Mouse (Mus musculus): ENCODE data around the gene Creb5. TPM values are rescaled to one million over a fixed set of nuclear protein-coding genes. Genes with fewer than 3 reads are reported as not detected.

Gene Creb5
- polyA plus RNA-seq, 1 experiment from 2014 or later, result 5.4 TPM

DNA sequence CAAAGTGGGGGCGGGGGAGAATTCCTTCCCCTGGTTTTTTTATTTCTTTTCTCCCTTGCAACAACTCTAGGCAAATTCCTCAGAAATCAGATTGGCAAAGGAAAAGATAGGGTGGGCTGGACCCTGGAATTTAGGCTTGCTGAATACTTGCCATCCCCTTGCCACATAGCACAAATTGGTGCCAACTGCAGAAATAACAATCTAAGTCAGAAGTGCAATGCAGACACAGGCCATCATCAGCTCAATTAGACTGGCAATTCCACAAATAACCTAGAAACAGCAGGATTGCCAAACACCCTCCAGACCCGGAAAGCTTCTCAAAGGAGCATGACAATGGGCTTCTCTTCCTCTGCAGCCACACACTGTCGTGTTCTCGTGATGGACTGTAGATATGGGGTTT lies 15.4 kb upstream of the Creb5 start:
- DNase-seq (ENCODE audit: low spot score) (peak; percentile 15), ATAC-seq (no peak)
- Histone ChIP-seq H3K36me3 (ENCODE audit: insufficient read depth, low read length) (no peaks in the 10 kb centered on the region), H3K27me3 (replicated peaks; ENCODE audit: insufficient read depth, low read length) (no peaks in the 10 kb centered on the region), H3K9me3 (ENCODE audit: low read length) (no peaks in the 10 kb centered on the region), H3K9ac (replicated peaks; ENCODE audit: low read depth) (no peak overlapping the region), H3K4me3 (ENCODE audit: low read depth, low read length) (no peak overlapping the region), H3K4me1 (ENCODE audit: insufficient read depth, low read depth, low read length) (no peaks in the 10 kb centered on the region; the same call in 1 of the 2 replicates), H3K27ac (ENCODE audit: low read length) (no peak overlapping the region), H3K4me2 (replicated peaks; ENCODE audit: low read depth, low read length) (no peak overlapping the region)
- WGBS, result 38% methylated on average over 4 of the region's 4 CpGs
- TF ChIP-seq EP300 (IDR thresholded peaks at IDR 0.05) (no peak), CTCF (IDR thresholded peaks at IDR 0.05) (no peak)

DNA sequence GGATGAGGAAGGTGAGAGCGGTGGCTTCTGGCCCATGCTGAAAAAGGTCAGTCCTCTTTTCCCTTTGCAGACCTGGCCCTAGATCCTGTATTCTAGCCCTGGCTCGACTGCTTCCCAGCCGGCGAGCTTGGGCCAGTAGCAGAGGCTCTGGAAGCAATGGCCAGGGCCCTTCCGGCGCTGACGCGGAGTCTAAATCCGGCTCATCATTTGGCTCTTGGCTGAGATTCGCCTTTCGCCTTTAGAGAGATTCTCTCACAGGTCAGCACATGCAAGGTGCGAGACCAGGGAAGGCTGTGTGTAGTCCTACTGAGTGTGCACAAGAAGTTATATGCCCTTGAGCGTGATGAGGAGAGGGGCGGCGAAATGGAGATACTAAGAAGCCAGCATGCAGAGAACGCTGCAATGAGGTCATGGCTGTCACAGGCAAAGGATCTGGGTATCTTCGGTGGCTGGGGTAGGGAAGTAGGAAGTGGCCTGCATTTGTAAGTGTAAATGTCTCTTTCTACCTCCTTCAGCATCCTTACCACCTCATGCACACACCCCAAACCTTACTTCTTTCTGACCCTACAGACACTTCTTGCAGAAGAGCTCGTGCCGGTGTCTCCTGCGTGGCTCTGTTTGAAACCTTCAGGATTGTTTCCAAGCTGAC lies 557 bp upstream of the Creb5 start:
- no peak overlapping the region for H3K9ac ChIP-seq (replicated peaks; ENCODE audit: low read depth)

DNA sequence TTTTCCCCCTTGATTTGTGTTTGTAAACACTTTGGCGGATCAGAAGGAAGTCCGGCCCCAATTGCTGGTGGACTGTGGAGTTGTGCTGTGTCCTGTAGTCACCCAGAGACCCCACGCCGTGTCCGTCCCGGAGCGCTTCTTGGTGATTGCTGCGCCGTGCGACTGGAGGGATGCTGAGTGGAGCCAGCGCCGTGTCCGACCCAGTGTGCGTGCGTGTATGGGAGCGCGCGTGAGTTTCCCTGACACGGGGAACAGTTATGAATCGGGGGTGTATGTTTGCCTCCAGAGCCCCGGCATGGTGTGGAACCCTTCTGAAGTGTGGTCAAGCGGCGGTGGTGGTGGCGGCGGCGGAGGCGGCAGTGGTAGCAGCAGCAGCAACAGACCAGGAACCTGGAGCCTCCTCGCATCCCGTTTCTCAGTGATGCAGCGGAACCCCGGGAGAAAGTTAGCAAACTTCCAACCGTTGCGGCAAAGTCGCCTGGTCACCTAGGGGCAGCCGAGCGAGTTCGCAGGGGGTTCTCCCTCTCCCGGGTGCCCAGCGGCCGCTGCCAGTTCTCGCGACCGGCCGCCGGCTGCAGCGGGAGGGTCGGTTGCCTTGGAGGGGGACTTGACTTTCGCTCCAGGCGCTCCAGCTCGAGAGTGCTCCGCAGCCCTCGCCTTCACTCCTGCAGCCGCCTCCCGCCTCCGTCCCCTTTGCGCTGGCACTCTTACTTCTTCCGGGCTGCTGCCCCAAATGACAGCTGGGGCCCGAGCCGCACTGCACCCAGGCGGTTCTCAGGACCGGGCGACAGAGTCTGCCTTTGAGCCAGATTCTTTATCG lies 702 bp downstream of the Creb5 start:
- WGBS, result 0% methylated on average over 59 of the region's 63 CpGs
- Histone ChIP-seq H3K27me3 (replicated peaks; ENCODE audit: insufficient read depth, low read length) (peaks cover 27% of the 10 kb centered on the region; the same call in 1 of the 2 replicates), H3K9ac (replicated peaks; ENCODE audit: low read depth) (peak overlapping the region; percentile 44), H3K4me3 (ENCODE audit: low read depth, low read length) (peak overlapping the region; percentile 53), H3K9me3 (ENCODE audit: low read length) (no peaks in the 10 kb centered on the region), H3K27ac (ENCODE audit: low read length) (no peak overlapping the region), H3K4me1 (ENCODE audit: insufficient read depth, low read depth, low read length) (peaks cover 6% of the 10 kb centered on the region; the same call in 1 of the 2 replicates), H3K4me2 (replicated peaks; ENCODE audit: low read depth, low read length) (peak overlapping the region; percentile 90), H3K36me3 (ENCODE audit: insufficient read depth, low read length) (no peaks in the 10 kb centered on the region)
- peak; percentile 53 for ATAC-seq
- TF ChIP-seq CTCF (IDR thresholded peaks at IDR 0.05) (no peak), EP300 (IDR thresholded peaks at IDR 0.05) (no peak)
- DNase-seq (ENCODE audit: low spot score), result peak; percentile 50

More for the DNA sequence above, 557 bp upstream of the Creb5 start:
- H3K27ac ChIP-seq (ENCODE audit: low read length), result no peak overlapping the region
- peaks cover 6% of the 10 kb centered on the region; the same call in 1 of the 2 replicates for H3K4me1 ChIP-seq (ENCODE audit: insufficient read depth, low read depth, low read length)
- no peak for TF ChIP-seq CTCF (IDR thresholded peaks at IDR 0.05)
- no peak for TF ChIP-seq EP300 (IDR thresholded peaks at IDR 0.05)
- WGBS, result 5% methylated on average over 20 of the region's 20 CpGs
- H3K4me2 ChIP-seq (replicated peaks; ENCODE audit: low read depth, low read length), result peak overlapping the region; percentile 90
- DNase-seq (ENCODE audit: low spot score), result peak; percentile 45
- no peaks in the 10 kb centered on the region for H3K36me3 ChIP-seq (ENCODE audit: insufficient read depth, low read length)
- H3K4me3 ChIP-seq (ENCODE audit: low read depth, low read length), result peak overlapping the region; percentile 53
- ATAC-seq, result peak; percentile 16; the same call in 1 of the 2 replicates
- no peaks in the 10 kb centered on the region for H3K9me3 ChIP-seq (ENCODE audit: low read length)
- H3K27me3 ChIP-seq (replicated peaks; ENCODE audit: insufficient read depth, low read length), result peaks cover 27% of the 10 kb centered on the region; the same call in 1 of the 2 replicates

GRCm38 (mm10) chr6:53288584-53289558 lies 1.8 kb downstream of the Creb5 start:
- peaks cover 27% of the 10 kb centered on the region; the same call in 1 of the 2 replicates for H3K27me3 ChIP-seq (replicated peaks; ENCODE audit: insufficient read depth, low read length)

DNA sequence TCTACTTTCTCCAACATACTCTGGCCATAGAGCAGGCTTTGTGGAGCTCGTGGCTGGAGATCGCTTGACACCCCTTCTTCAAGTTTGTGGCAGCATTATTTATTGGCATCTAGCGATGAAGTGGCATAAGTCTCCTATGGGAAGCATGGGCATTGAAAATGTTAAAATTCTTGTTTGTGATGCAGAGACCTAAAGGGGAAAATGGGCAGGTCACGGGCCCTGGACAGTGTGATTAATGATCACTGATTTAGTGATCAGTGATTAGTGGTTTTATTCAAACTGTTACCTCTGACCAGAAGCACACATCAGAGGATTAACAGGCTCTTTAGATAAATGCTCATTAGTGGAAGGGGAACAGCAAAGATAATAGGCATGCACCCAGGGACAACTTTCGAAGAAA lies 2.6 kb downstream of the Creb5 start:
- Histone ChIP-seq H3K4me2 (replicated peaks; ENCODE audit: low read depth, low read length) (no peak overlapping the region), H3K36me3 (ENCODE audit: insufficient read depth, low read length) (no peaks in the 10 kb centered on the region), H3K4me3 (ENCODE audit: low read depth, low read length) (no peak overlapping the region), H3K27ac (ENCODE audit: low read length) (no peak overlapping the region), H3K27me3 (replicated peaks; ENCODE audit: insufficient read depth, low read length) (peaks cover 27% of the 10 kb centered on the region; the same call in 1 of the 2 replicates), H3K9ac (replicated peaks; ENCODE audit: low read depth) (no peak overlapping the region), H3K4me1 (ENCODE audit: insufficient read depth, low read depth, low read length) (peaks cover 6% of the 10 kb centered on the region; the same call in 1 of the 2 replicates), H3K9me3 (ENCODE audit: low read length) (no peaks in the 10 kb centered on the region)
- DNase-seq (ENCODE audit: low spot score), result no peak
- ATAC-seq, result no peak
- TF ChIP-seq CTCF (IDR thresholded peaks at IDR 0.05) (no peak), EP300 (IDR thresholded peaks at IDR 0.05) (no peak)
- WGBS, result 37% methylated on average over 5 of the region's 5 CpGs

More at GRCm38 (mm10) chr6:53288584-53289558, 1.8 kb downstream of the Creb5 start:
- ATAC-seq (no peak), DNase-seq (ENCODE audit: low spot score) (peak; percentile 17)
- Histone ChIP-seq H3K4me2 (replicated peaks; ENCODE audit: low read depth, low read length) (peak overlapping the region; percentile 90), H3K4me3 (ENCODE audit: low read depth, low read length) (peak overlapping the region; percentile 53), H3K36me3 (ENCODE audit: insufficient read depth, low read length) (no peaks in the 10 kb centered on the region), H3K9ac (replicated peaks; ENCODE audit: low read depth) (no peak overlapping the region), H3K27ac (ENCODE audit: low read length) (no peak overlapping the region), H3K4me1 (ENCODE audit: insufficient read depth, low read depth, low read length) (peaks cover 6% of the 10 kb centered on the region; the same call in 1 of the 2 replicates), H3K9me3 (ENCODE audit: low read length) (no peaks in the 10 kb centered on the region)
- TF ChIP-seq EP300 (IDR thresholded peaks at IDR 0.05) (no peak), CTCF (IDR thresholded peaks at IDR 0.05) (no peak)
- WGBS, result 5% methylated on average over 24 of the region's 24 CpGs

Data from lung, postnatal 0 days (tissue).